Mouse (Mus musculus): ENCODE data around the gene Zfp119b. TPM values are rescaled to one million over a fixed set of nuclear protein-coding genes. Genes with fewer than 3 reads are reported as not detected.
"Not testable (repeated sequence)": the region's sequence is repeated elsewhere in the genome, so short reads cannot be mapped to it uniquely, and the experiment has no call there.

Gene Zfp119b
- total RNA-seq, 2 experiments from 2014 or later = 3.1 to 3.6 TPM

DNA sequence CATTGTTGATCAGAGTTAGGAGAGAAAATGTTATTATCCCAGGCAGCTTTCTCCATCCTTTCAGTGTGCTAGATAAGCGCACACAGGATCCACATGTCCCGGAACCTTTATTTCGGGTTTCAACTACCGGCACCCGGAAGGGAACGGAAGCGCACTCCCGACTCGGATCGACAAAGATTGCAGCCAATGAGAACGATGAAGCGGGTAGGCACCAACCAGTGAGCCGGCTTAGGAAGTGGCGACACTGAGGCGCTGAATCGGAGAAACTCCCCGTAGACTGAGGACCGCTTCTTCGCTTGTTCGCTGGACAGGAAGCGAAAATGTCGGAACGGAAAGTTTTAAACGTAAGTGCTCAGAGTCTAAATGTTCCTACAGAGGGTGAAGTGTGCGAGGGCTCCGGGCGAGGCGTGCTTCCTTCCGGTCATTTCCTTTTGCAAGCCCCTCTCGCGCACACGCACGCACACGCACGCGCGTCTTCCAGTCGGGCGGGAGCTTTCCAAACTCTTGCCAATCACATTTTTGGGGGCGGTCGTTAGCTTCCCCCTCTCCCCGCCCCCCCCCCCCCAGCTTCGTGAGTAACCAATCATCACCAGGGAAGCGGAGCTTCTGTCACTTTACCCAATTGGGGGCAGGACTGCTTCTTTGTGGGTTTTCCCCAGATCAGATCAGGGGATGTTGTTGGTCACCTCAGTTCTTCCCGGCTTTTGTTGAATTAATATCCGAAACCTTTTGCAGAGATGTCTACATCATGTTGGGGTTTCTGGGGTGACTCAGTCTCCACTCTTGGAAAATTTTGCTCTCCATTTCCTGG, 9.8 kb upstream of the Zfp119b start, which contains the start of gene Yju2:
Gene Yju2 (plus strand): TSS at position 182 of the 811 bp plus-strand sequence.
- DNase-seq (ENCODE audit: low spot score) = peak; percentile 90
- intact Hi-C loops (cut with DNase I) = loop anchor here (1.0 to 5.0 kb wide), 4 partner anchors 51 to 298 kb away; partner anchors contain the start of gene Fem1a

DNA sequence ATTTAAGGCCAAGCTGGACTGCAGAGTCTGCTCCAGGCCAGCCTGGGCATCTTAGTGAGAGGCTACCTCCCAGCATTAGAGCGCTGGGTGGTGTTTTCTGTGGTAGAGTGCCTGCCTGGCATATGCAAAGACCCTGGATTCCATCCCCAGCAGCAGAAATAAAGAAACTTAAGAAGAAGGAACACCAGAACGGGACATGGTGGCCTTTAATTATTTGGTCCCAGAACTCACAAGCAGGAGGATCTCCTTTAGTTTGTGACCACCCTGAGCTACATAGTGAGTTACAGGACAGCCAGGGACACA, 9.2 kb upstream of the Zfp119b start:
- DNase-seq (ENCODE audit: low spot score) = no peak
- intact Hi-C loops (cut with DNase I) = loop anchor here (1.0 to 5.0 kb wide), 4 partner anchors 52 to 299 kb away; partner anchors contain the start of gene Fem1a

DNA sequence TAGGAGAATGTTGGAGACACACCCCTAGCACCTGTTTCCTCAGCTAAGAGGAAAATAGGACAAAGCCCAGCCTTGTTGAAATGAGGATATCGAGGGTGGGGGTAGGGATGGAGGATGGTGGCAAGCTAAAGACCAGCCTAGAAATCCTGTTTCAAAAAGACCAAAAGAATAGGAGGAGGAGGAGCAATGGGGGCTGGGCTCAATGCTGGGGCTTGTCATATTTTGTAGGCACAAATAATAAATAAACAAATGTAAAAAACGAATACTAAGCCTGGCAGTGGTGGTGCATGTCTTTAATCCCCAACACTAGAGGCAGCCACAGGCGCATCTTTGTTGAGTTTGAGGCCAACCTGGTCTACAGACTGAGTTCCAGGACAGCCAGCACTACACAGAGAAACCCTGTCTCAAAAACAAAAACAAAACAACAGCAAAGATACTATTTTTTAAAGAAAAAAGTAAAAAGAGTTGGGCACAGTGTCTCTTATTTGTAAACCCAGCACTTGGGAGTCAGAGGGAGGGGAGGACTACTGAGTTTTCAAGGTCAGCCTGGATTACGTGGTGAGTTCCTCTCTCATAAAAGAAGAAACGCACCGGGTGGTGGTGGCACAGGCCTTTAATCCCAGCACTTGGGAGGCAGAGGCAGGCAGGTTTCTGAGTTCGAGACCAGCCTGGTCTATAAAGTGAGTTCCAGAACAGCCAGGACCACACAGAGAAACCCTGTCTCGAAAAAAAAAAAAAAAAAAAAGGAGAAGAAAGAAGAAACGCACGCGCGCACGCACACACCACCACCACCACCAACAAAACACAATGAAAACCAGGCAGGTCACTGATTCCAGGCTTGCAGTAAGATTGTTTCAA, 8.7 kb upstream of the Zfp119b start:
- intact Hi-C loops (cut with DNase I) = loop anchor here (1.0 to 5.0 kb wide), 4 partner anchors 52 to 299 kb away; partner anchors contain the start of gene Fem1a

DNA sequence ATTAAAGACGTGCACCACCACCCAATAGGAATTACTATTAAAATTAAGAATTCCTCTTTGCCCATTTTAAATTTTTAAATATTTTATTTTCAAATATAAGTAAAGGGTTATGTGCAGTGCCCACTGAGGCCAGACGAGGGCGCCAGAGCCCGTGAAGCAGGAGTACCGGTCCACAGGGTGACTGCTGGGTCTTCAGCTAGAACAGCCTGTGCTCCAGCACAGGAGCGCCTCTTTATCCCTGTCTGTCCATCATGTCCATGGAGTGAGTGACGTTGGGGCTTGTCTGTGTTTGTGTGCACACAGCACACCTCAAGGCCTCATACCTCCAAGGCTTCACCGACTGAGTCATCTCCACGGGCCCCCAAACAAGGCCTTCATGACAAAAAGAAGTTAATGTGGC, 7.9 kb upstream of the Zfp119b start:
- no peak for DNase-seq (ENCODE audit: low spot score)
- intact Hi-C loops (cut with DNase I) = loop anchor here (5.0 kb wide), 3 partner anchors 75 to 300 kb away; partner anchors contain the start of gene Fem1a

More for the DNA sequence above, 8.7 kb upstream of the Zfp119b start:
- no peak for DNase-seq (ENCODE audit: low spot score)

DNA sequence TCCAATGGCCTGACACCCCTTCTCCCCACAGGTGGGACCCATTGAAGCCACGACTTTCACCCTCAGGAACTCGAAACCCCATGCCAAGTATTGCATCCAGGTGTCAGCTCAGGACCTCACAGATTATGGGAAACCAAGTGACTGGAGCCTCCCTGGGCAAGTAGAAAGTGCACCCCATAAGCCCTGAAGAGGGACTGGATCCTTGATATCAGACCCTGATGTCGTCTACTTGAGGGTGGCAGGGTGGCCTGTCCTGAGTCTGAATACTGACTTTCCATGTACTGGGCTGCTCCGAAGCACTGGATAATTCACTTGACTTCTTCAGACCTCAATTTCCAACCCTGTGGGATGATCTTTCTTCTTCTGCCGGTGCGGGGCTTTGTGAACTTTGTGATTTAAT, 7.3 kb upstream of the Zfp119b start:
- no peak for DNase-seq (ENCODE audit: low spot score)
- intact Hi-C loops (cut with DNase I) = loop anchor here (5.0 kb wide), 3 partner anchors 74 to 301 kb away; partner anchors contain the start of gene Fem1a

DNA sequence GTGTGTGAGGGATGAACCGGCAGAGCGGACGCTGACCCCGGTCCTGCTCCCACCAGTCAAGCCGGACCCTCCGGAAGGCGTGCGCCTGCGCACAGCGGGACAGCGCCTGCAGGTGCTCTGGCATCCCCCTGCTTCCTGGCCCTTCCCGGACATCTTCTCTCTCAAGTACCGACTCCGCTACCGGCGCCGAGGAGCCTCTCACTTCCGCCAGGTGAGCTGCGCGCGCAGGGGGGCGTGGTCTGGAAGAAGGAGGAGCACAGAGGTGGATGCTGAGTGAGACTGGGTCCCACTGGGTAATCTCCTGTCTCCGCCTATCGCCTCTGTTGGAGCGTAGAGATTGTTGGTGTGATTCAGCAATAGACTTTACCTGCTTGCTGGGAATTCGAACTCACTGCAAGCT, 6.8 kb upstream of the Zfp119b start:
- intact Hi-C loops (cut with DNase I) = loop anchor here (5.0 kb wide), 3 partner anchors 74 to 301 kb away; partner anchors contain the start of gene Fem1a
- no peak for DNase-seq (ENCODE audit: low spot score)

DNA sequence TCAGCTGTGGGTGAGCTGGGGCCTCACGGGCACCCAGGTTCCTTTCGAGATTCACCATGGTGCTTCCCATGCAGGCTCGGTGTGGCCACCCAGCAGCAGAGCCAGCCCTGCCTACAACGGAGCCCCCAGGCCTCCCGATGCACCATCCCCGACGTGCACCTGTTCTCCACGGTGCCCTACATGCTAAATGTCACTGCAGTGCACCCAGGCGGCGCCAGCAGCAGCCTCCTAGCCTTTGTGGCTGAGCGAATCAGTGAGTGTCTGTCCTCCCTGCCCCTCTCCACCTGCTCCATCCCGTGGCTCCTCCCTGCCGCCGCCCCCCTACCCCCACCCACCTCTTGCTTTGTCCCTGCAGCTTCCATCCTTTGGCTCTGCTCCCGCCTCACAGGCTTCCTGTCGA, 4.9 kb upstream of the Zfp119b start:
- no peak for DNase-seq (ENCODE audit: low spot score)
- intact Hi-C loops (cut with DNase I) = no loop called here

DNA sequence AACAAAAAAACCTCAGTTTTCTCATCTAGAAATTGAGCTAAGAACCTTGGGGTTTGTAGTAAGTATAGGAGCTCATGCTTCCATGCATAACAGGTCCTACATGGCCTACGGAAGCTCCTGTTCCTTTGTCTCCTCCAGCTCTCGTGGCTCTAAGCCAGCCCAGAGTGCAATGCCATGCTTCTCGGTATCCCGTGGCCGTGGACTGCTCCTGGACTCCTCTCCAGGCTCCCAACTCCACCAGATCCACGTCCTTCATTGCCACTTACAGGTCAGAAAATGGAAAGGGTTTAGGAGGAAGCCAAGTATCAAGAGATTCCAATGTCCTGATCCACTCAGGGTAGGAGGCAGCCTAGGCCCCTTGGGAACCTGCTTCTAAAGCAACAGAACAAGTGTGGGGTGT, 4.5 kb upstream of the Zfp119b start:
- intact Hi-C loops (cut with DNase I) = no loop called here

DNA sequence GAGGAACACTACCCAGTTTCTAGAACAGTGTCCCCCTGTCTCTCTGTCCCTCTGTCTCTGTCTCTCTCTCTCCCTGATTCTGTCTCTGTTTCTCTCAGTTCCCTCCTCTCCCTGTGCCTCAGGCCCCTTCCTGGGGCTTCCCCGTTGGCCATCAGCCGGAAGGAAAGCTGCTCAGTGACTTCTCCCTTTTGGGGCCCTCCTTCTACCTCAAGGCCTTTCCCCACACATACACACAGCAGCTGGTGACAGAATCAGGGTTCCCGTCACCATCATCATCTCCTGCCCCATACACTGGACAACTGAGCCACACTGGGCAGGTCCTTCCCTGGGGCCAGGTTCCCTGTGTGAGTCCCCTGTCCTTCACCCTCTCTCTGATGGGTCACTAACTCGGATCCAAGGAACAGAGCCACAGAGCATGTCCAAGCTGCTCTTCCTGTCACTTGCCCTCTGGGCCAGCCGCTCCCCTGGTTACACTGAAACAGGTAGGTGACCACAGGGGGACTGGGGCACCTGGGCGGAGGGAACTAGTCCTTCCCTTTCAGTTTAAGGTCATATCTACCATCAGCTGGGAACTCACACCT, 3.2 kb upstream of the Zfp119b start, which contains the start of gene Ebi3:
Gene Ebi3 (plus strand): TSS at position 194 of the 581 bp plus-strand sequence.
- intact Hi-C loops (cut with DNase I) = no loop called here

More for the DNA sequence above, 4.5 kb upstream of the Zfp119b start:
- no peak for DNase-seq (ENCODE audit: low spot score)

DNA sequence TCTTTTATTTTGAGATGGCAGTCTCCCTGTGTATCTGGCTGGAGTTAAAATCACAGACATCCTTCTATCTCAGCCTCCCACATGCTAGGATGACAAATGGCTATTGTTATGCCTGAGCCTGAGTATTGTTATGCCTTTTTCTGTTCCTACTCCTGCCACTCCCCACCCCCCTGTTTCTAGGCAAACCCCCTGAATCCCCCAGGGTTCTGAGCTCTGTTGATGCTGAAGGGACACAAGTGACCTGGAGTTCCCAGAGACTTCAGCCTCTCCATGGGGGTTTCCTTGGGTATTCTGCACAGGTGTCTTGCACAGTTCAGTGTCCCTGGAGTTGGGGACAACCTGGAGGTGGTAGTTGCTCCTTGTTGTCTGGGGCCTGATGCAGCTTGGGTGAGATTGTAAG, 2.7 kb upstream of the Zfp119b start:
- DNase-seq (ENCODE audit: low spot score) = no peak
- intact Hi-C loops (cut with DNase I) = no loop called here

More for the DNA sequence above, 3.2 kb upstream of the Zfp119b start, which contains the start of gene Ebi3:
- no peak for DNase-seq (ENCODE audit: low spot score)

DNA sequence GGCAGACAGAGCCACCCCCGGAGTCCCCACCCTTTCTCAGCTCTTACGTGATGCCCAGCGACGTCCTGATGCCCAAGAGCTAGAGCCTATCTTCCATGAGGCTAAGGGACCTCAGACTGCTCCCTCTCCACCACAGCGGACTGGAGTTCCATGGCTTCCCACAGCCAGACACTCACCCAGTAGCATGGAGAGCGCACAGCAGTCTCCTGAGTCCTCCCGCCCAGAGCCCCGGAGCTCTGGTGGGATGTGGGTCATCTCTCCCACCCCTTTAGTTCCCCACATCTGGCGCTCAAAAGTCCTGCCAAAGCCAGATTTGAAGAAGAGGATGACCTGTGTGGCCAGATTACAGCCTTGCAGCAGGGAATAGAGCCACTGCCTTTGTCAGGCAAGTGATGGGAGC, 1.3 kb upstream of the Zfp119b start:
- intact Hi-C loops (cut with DNase I) = no loop called here

DNA sequence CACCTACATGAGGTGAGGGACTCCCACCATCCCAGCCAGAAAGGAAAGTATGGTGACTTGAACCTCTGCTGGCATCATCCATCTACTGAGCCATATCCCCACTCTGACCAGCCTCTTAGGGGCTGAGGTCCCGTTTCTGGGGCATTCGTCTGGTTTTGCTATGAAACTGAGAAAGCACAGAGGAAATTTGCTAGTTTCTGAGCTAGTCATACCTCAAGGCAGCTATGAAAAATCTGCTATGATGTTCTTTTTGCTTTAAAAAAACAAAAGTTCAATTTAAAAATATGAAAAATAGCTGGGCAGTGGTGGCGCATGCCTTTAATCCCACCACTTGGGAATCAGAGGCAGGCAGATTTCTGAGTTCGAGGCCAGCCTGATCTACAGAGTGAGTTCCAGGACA, 653 bp downstream of the Zfp119b start:
- no peak for DNase-seq (ENCODE audit: low spot score)
- intact Hi-C loops (cut with DNase I) = no loop called here

More for the DNA sequence above, 1.3 kb upstream of the Zfp119b start:
- no peak for DNase-seq (ENCODE audit: low spot score)

DNA sequence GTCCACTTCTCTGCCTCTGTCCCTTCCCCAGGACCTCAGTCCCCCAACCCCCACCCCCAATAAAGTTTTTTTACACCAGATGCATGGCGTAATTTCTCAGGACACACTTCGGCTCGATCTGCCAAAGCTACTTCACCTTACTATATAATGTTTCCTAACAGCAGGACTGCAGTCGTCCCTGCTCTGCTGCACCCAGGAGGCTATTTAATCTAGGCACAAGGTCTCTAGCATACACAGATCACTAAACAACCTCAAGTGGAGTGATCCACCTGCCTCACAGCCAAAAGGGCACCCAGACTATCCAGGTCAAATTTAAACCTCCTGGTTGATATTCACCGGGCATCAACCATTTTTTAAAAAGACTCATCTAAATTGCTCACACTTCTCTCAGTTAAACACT, 3.6 kb downstream of the Zfp119b start:
- intact Hi-C loops (cut with DNase I) = loop anchor here (2.0 kb wide), 2 partner anchors 55 to 67 kb away; partner anchors contain the start of gene Zfp119a
- DNase-seq (ENCODE audit: low spot score) = no peak

DNA sequence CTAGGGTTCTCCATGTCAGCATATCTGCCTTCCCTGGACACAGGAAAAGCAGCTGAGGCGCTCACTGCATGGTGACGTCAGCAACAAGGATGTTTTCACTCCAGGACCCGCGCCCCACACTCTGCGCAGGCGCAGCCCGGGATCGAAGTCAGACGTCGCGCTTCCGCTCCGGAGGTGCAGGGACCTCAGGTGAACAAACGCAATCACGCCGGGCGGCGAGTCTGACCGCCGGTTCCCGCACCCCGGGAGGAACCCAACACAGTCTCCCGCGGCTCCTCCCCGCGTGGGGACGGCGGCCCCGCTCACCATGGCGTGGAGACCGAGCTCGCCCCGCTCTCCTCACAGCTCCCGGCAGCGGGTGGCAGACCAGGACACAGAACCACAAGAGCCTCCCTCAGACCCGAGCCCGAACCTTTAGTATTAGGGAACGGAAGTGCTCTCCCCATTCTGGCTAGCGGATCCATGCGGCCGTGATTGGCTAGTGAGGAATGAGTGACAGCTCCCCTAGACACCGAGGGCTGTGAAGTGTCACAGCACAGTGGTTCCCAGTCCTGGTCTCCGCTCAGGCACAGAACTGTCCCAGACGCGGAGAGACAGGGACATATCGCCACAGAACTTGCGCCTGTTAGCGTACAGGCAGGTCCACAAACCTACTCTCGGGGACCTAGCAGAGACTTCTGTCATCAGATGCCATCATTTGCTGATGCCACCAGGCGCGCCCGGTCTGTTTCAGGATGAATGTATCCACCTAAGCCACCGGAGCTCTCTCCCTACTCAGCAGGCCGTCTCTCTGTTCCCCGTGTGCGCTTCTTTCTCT, 4.2 kb downstream of the Zfp119b start:
- DNase-seq (ENCODE audit: low spot score) = peak; percentile 91
- intact Hi-C loops (cut with DNase I) = loop anchor here (2.0 to 5.0 kb wide), 2 partner anchors 66 to 233 kb away; partner anchors contain the start of genes Pot1b and Zfp119a

DNA sequence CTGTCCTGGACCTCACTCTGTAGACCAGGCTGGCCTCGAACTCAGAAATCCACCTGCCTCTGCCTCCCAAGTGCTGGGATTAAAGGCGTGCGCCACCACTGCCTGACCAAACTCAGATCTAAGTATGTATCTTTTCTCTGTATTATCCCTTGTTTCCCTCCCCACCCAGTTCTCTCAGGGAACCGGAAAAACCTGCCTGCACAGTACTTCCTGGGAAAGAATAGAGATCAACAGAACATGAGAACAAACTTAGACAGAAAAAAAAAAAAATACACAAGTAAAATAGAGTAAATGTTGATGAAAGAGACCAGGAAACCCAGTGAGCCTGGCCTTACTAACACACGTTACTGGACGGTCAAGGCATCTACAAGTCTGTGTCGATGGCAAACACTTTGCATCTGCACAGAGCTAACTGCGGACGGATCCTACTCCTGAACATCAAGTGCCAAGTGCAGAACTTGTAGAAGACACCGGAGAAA, 4.9 kb downstream of the Zfp119b start:
- DNase-seq (ENCODE audit: low spot score) = not testable (repeated sequence)
- intact Hi-C loops (cut with DNase I) = loop anchor here (2.0 to 5.0 kb wide), 2 partner anchors 66 to 232 kb away; partner anchors contain the start of genes Pot1b and Zfp119a

DNA sequence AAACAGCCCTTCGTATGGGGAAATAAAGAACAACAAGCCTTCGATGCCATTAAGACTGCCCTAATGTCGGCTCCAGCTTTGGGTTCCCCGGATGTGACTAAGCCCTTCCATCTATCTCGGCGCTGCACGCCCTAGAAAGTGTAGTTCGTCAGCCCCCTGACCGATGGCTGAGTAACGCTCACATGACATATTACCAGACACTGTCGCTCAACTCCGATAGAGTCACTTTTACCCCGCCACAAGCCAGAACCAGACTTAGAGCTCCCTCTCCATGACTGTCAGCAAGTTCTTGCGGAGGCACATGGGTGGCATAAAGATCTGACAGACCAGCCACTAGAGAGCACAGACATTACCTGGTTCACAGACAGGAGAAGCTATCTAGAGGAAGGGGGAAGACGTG, 16.1 kb downstream of the Zfp119b start:
- intact Hi-C loops (cut with DNase I) = no loop called here
- DNase-seq (ENCODE audit: low spot score) = no peak

DNA sequence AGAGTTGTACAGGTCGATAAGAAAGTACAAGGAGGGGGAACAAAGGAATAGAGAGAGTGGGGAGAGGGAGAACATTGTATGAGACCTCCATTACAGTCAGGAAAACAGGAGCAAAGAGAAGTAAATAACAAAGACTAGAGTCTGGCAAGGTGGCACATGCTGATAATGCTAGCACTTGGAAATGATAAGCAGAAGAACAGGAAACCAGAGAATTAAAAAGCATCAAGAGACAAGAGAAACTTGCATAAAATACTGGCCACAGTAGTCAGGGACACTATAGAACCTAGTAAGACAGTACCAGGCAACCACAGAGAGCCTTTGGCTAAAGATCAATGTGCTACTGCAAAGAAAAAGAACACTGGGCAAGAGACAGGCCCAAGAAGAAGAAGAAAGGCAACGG, 16.7 kb downstream of the Zfp119b start:
- intact Hi-C loops (cut with DNase I) = no loop called here

DNA sequence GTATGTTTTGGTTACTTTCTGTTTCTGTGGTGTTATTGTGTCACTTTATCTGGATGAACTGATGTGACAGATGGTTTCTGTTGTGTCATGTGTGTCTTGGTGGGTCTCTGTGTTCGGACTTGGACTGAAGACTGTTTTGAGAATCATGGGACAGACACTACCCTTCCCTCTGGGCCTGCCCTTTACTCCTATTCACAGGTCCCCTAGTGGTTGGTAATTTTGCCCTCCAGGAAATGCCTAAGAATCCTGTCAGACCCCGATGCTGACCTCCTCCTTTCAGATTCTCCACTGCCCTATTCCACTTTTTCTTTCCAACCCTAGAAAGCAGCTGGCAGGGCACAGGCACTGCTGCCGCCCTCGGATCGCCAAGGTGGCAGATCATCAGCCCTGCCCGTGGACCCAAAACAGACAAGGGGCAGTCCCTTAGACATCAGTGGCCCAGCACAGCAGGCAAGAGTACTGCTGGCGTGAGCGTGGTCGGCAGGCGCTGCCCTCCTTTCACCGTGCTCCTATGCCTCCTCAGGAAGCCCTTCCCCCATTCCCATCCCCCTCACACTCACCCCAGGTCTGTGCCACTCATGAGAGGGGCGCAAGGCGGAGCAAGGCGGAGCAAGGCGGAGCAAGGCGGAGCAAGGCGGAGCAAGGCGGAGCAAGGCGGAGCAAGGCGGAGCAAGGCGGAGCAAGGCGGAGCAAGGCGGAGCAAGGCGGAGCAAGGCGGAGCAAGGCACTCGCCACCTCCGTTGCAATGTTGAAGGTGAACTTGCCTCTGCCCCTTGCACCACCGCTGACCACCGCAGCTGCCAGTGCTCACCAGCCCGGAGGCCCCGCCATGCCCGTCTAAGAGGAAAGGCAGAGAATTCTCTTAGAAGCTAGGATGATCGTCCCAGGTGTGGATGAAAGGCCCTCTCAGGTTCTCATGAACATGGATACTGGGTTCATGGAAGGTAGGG, 17.5 kb downstream of the Zfp119b start:
- DNase-seq (ENCODE audit: low spot score) = no peak
- intact Hi-C loops (cut with DNase I) = no loop called here

More for the DNA sequence above, 16.7 kb downstream of the Zfp119b start:
- DNase-seq (ENCODE audit: low spot score) = no peak

All from heart, postnatal 25 days (tissue).